Mouse (Mus musculus) liver, adult 2 months (tissue): ENCODE data around the gene Olfr700. TPM values are rescaled to one million over a fixed set of nuclear protein-coding genes. Genes with fewer than 3 reads are reported as not detected.
"Not testable (repeated sequence)": the region's sequence is repeated elsewhere in the genome, so short reads cannot be mapped to it uniquely, and the experiment has no call there.

ENCODE experiments used
- DNase-seq: peaks from one replicate; pipeline ENCODE4 v3.0.0-alpha.2; 2011; ENCODE audit warnings: low read depth, low spot score; ENCODE audit errors: extremely low read depth
- H3K27ac ChIP-seq: fragments of 200-500 bp; replicated peaks from 2 replicates; pipeline ENCODE4 v1.5.1; 2012; ENCODE audit warnings: low read depth, mild to moderate bottlenecking, control low read depth, inconsistent platforms, low read length; ENCODE audit not compliant: insufficient read depth
- H3K27me3 ChIP-seq: fragments of 200-500 bp; 2 replicates; pipeline ENCODE4 v1.6.1; 2012; ENCODE audit warnings: mild to moderate bottlenecking, moderate library complexity, low read length, inconsistent platforms; ENCODE audit not compliant: control insufficient read depth, insufficient read depth
- H3K36me3 ChIP-seq: fragments of 200-500 bp; 2 replicates; pipeline ENCODE4 v1.6.1; 2012; ENCODE audit warnings: low read length, inconsistent platforms; ENCODE audit not compliant: control insufficient read depth, insufficient read depth
- H3K4me1 ChIP-seq: fragments of 200-500 bp; 2 replicates; pipeline ENCODE4 v1.6.1; 2011; ENCODE audit warnings: low read length; ENCODE audit not compliant: control insufficient read depth, insufficient read depth
- H3K4me3 ChIP-seq: fragments of 200-500 bp; 2 replicates; pipeline ENCODE4 v1.5.1; 2011; ENCODE audit warnings: low read depth, mild to moderate bottlenecking, control low read depth, low read length, moderate library complexity; ENCODE audit not compliant: insufficient read depth
- H3K79me2 ChIP-seq: fragments of 200-500 bp; 2 replicates; pipeline ENCODE4 v1.6.1; 2012; ENCODE audit warnings: inconsistent platforms, mild to moderate bottlenecking, low read length, moderate library complexity; ENCODE audit not compliant: control insufficient read depth, insufficient read depth
- H3K9ac ChIP-seq: fragments of 200-500 bp; 2 replicates; pipeline ENCODE4 v1.6.1; 2012; ENCODE audit warnings: low read depth, mild to moderate bottlenecking, control low read depth, inconsistent platforms, low read length
- CTCF ChIP-seq: fragments of 200-500 bp; IDR thresholded peaks from 2 replicates; pipeline ENCODE4 v1.5.1; 2011; ENCODE audit warnings: low read depth, low read length, control low read depth
- POLR2A ChIP-seq: fragments of 200-500 bp; IDR thresholded peaks from 2 replicates; pipeline ENCODE4 v1.6.1; 2011; ENCODE audit warnings: low read length, control low read depth; ENCODE audit not compliant: insufficient read depth; ENCODE audit errors: extremely low read depth
- WGBS: fragments of 180-500 bp; shearing (Covaris S2); methylation state at CpG from one replicate; pipeline ENCODE4 v1.1.7; 2018; 5-methylcytosine and 5-hydroxymethylcytosine counted together
- polyA plus RNA-seq: library from polyadenylated mRNA; depleted of rRNA; stranded (reverse); fragments of >200 nt; gene quantifications from 2 replicates; pipeline ENCODE4 v1.2.3, GENCODE M21; 2012; rRNA removed
- total RNA-seq: library from RNA; depleted of rRNA; stranded (reverse); fragments of >200 nt; gene quantifications from 2 replicates; pipeline ENCODE4 v1.2.3, GENCODE M21; 2014; rRNA removed

Olfr700 gene
- total and polyA plus RNA-seq, 2 experiments = not detected

GRCm38 (mm10) chr7:106793098-106793497, 15.5 kb downstream of the Olfr700 start, which contains the start of gene Olfr699:
Olfr699 (minus strand) TSS chr7:106793198.
- TF ChIP-seq POLR2A = no peak
- no peak for TF ChIP-seq CTCF
- Histone ChIP-seq H3K79me2 (no peaks in the 10 kb centered on the region), H3K4me3 (no peak within 1 kb of the TSS), H3K4me1 (no peaks in the 10 kb centered on the region), H3K9ac (no peak within 1 kb of the TSS), H3K27ac (no peak within 1 kb of the TSS), H3K27me3 (no peaks in the 10 kb centered on the region), H3K36me3 (no peaks in the 10 kb centered on the region)
- no peak for DNase-seq
- WGBS = 71% methylated on average over 1 of the region's 1 CpGs

GRCm38 (mm10) chr7:106788330-106788729, 20.3 kb downstream of the Olfr700 start:
- Histone ChIP-seq H3K79me2 (no peaks in the 10 kb centered on the region), H3K9ac (no peak overlapping the region), H3K4me3 (no peak overlapping the region), H3K27me3 (no peaks in the 10 kb centered on the region), H3K27ac (no peak overlapping the region), H3K36me3 (no peaks in the 10 kb centered on the region), H3K4me1 (no peaks in the 10 kb centered on the region)
- TF ChIP-seq POLR2A (no peak), CTCF (no peak)
- DNase-seq = peak; percentile 20

GRCm38 (mm10) chr7:106761008-106761407, 47.6 kb downstream of the Olfr700 start:
- not testable (repeated sequence) for H3K4me3 ChIP-seq, H3K36me3 ChIP-seq, H3K27me3 ChIP-seq, H3K27ac ChIP-seq, H3K79me2 ChIP-seq, H3K4me1 ChIP-seq, H3K9ac ChIP-seq, DNase-seq
- 88% methylated on average over 2 of the region's 2 CpGs for WGBS

- Histone ChIP-seq H3K4me3 (no peak overlapping the region), H3K9ac (no peak overlapping the region), H3K79me2 (no peaks in the 10 kb centered on the region), H3K4me1 (no peaks in the 10 kb centered on the region), H3K27me3 (no peaks in the 10 kb centered on the region), H3K36me3 (no peaks in the 10 kb centered on the region), H3K27ac (no peak overlapping the region)
- 88% methylated on average over 2 of the region's 2 CpGs for WGBS
- no peak for TF ChIP-seq CTCF
- TF ChIP-seq POLR2A = no peak
- DNase-seq = peak; percentile 20
Observed at GRCm38 (mm10) chr7:106758800-106759199, 49.8 kb downstream of the Olfr700 start.

Other genes with a start within 250 kb of the Olfr700 start
- not detected in 2 replicates for gene Olfr693, start 128.2 kb downstream of the Olfr700 start, total RNA-seq
- gene Olfr693, start 128.2 kb downstream of the Olfr700 start, polyA plus RNA-seq = not detected in 2 replicates
- gene Olfr694, start 117.0 kb downstream of the Olfr700 start, total RNA-seq = not detected in 2 replicates
- gene Olfr694, start 117.0 kb downstream of the Olfr700 start, polyA plus RNA-seq = not detected in 2 replicates
- gene Olfr695, start 92.4 kb downstream of the Olfr700 start, total RNA-seq = not detected in 2 replicates
- gene Olfr695, start 92.4 kb downstream of the Olfr700 start, polyA plus RNA-seq = not detected in 2 replicates
- gene Olfr697, start 66.4 kb downstream of the Olfr700 start, total RNA-seq = not detected in 2 replicates
- not detected in 2 replicates for gene Olfr697, start 66.4 kb downstream of the Olfr700 start, polyA plus RNA-seq
- gene Olfr698, start 53.4 kb downstream of the Olfr700 start, total RNA-seq = not detected in 2 replicates
- gene Olfr698, start 53.4 kb downstream of the Olfr700 start, polyA plus RNA-seq = not detected in 2 replicates
- not detected in 2 replicates for gene Olfr699, start 15.6 kb downstream of the Olfr700 start, total RNA-seq
- gene Olfr699, start 15.6 kb downstream of the Olfr700 start, polyA plus RNA-seq = not detected in 2 replicates
- gene Olfr701, start 5.3 kb upstream of the Olfr700 start, total RNA-seq = not detected in 2 replicates
- not detected in 2 replicates for gene Olfr701, start 5.3 kb upstream of the Olfr700 start, polyA plus RNA-seq
- gene Olfr702, start 25.1 kb upstream of the Olfr700 start, total RNA-seq = not detected in 2 replicates
- not detected in 2 replicates for gene Olfr702, start 25.1 kb upstream of the Olfr700 start, polyA plus RNA-seq
- not detected in 2 replicates for gene Olfr703, start 34.5 kb upstream of the Olfr700 start, total RNA-seq
- gene Olfr703, start 34.5 kb upstream of the Olfr700 start, polyA plus RNA-seq = not detected in 2 replicates
- gene Olfr704, start 54.4 kb upstream of the Olfr700 start, total RNA-seq = not detected in 2 replicates
- gene Olfr704, start 54.4 kb upstream of the Olfr700 start, polyA plus RNA-seq = not detected in 2 replicates
- gene Olfr705, start 68.1 kb upstream of the Olfr700 start, total RNA-seq = not detected in 2 replicates
- not detected in 2 replicates for gene Olfr705, start 68.1 kb upstream of the Olfr700 start, polyA plus RNA-seq
- gene Olfr706, start 79.3 kb upstream of the Olfr700 start, total RNA-seq = not detected in 2 replicates
- not detected in 2 replicates for gene Olfr706, start 79.3 kb upstream of the Olfr700 start, polyA plus RNA-seq
- not detected in 2 replicates for gene Olfr707, start 92.4 kb upstream of the Olfr700 start, total RNA-seq
- not detected in 2 replicates for gene Olfr707, start 92.4 kb upstream of the Olfr700 start, polyA plus RNA-seq
- not detected in 2 replicates for gene Olfr1532-ps1, start 99.2 kb upstream of the Olfr700 start, total RNA-seq
- gene Olfr1532-ps1, start 99.2 kb upstream of the Olfr700 start, polyA plus RNA-seq = not detected in 2 replicates
- gene Olfr709-ps1, start 123.4 kb upstream of the Olfr700 start, total RNA-seq = not detected in 2 replicates
- not detected in 2 replicates for gene Olfr709-ps1, start 123.4 kb upstream of the Olfr700 start, polyA plus RNA-seq
- not detected in 2 replicates for gene Olfr710, start 139.5 kb upstream of the Olfr700 start, total RNA-seq
- gene Olfr710, start 139.5 kb upstream of the Olfr700 start, polyA plus RNA-seq = not detected in 2 replicates
- not detected in 2 replicates for gene Olfr6, start 155.1 kb upstream of the Olfr700 start, total RNA-seq
- not detected in 2 replicates for gene Olfr6, start 155.1 kb upstream of the Olfr700 start, polyA plus RNA-seq
- not detected in 2 replicates for gene Olfr711, start 166.6 kb upstream of the Olfr700 start, total RNA-seq
- gene Olfr711, start 166.6 kb upstream of the Olfr700 start, polyA plus RNA-seq = not detected in 2 replicates
- not detected in 2 replicates for gene Olfr2, start 197.2 kb upstream of the Olfr700 start, total RNA-seq
- not detected in 2 replicates for gene Olfr2, start 197.2 kb upstream of the Olfr700 start, polyA plus RNA-seq
- gene Olfr713, start 222.3 kb upstream of the Olfr700 start, total RNA-seq = not detected in 2 replicates
- not detected in 2 replicates for gene Olfr713, start 222.3 kb upstream of the Olfr700 start, polyA plus RNA-seq